Mouse (Mus musculus) forebrain, embryonic 13.5 days (tissue): ENCODE measurements at regions not wholly inside any gene's neighbourhood (a gene's known extent, or its start where the extent isn't known, plus 50 kb on each side); places are given as distances from the start of the nearest gene placed in this dataset.
A peak's percentile ranks its signal among the peaks of the same experiment; 100 is the strongest.
"Not testable (repeated sequence)": the region's sequence is repeated elsewhere in the genome, so short reads cannot be mapped to it uniquely, and the experiment has no call there.

Experiments used
- ATAC-seq: fragments of 200-750 bp; cut with Nextera tagmentation; 2 replicates; pipeline ENCODE4 v1.8.0; 2017
- H3K27ac ChIP-seq: fragments of 300-500 bp; sonication (generic); 2 replicates; pipeline ENCODE4 v1.5.1; 2015; ENCODE audit warnings: inconsistent platforms, mild to moderate bottlenecking, moderate library complexity
- H3K27me3 ChIP-seq: fragments of 300-500 bp; sonication (generic); 2 replicates; pipeline ENCODE4 v1.6.1; 2015; ENCODE audit warnings: mild to moderate bottlenecking, inconsistent platforms
- H3K36me3 ChIP-seq: fragments of 300-500 bp; sonication (generic); 2 replicates; pipeline ENCODE4 v1.6.1; 2015; ENCODE audit warnings: mild to moderate bottlenecking, inconsistent platforms; ENCODE audit not compliant: poor library complexity, severe bottlenecking
- H3K4me1 ChIP-seq: fragments of 300-500 bp; sonication (generic); 2 replicates; pipeline ENCODE4 v1.6.1; 2015; ENCODE audit warnings: inconsistent platforms
- H3K4me2 ChIP-seq: fragments of 300-500 bp; sonication (generic); 2 replicates; pipeline ENCODE4 v1.6.1; 2015; ENCODE audit warnings: inconsistent platforms, mild to moderate bottlenecking, moderate library complexity
- H3K4me3 ChIP-seq: fragments of 300-500 bp; sonication (generic); 2 replicates; pipeline ENCODE4 v1.5.1; 2015; ENCODE audit warnings: mild to moderate bottlenecking, inconsistent platforms
- H3K9ac ChIP-seq: fragments of 300-500 bp; sonication (generic); 2 replicates; pipeline ENCODE4 v1.6.1; 2015; ENCODE audit warnings: mild to moderate bottlenecking, inconsistent platforms
- H3K9me3 ChIP-seq: fragments of 300-500 bp; sonication (generic); replicated peaks from 2 replicates; pipeline ENCODE4 v1.6.1; 2016; ENCODE audit warnings: inconsistent platforms
- WGBS: fragments of 180-500 bp; shearing (Covaris S2); methylation state at CpG from one replicate; pipeline ENCODE4 v1.1.7; 2015; 5-methylcytosine and 5-hydroxymethylcytosine counted together

- not testable (repeated sequence) for H3K9me3 ChIP-seq, H3K27ac ChIP-seq, H3K4me1 ChIP-seq, H3K27me3 ChIP-seq, ATAC-seq, H3K4me3 ChIP-seq, H3K4me2 ChIP-seq, H3K9ac ChIP-seq, H3K36me3 ChIP-seq
- WGBS, result 81% methylated on average over 16 of the region's 16 CpGs
These were observed 834.1 kb upstream of the Snrpn start for GRCm38 (mm10) chr7:60974116-60974515.

GRCm38 (mm10) chr7:60961188-60961587 is 821.2 kb upstream of the Snrpn start:
- Histone ChIP-seq H3K4me2 (no peak overlapping the region), H3K9ac (no peak overlapping the region), H3K9me3 (no peaks in the 10 kb centered on the region), H3K36me3 (no peaks in the 10 kb centered on the region), H3K27ac (no peak overlapping the region), H3K27me3 (no peaks in the 10 kb centered on the region), H3K4me1 (no peaks in the 10 kb centered on the region), H3K4me3 (no peak overlapping the region)
- ATAC-seq, result no peak; the same call in 1 of the 2 replicates
- 63% methylated on average over 4 of the region's 4 CpGs for WGBS

GRCm38 (mm10) chr7:60939764-60940457 is 799.9 kb upstream of the Snrpn start:
- no peaks in the 10 kb centered on the region for H3K36me3 ChIP-seq

More at GRCm38 (mm10) chr7:60939764-60940457, 799.9 kb upstream of the Snrpn start:
- Histone ChIP-seq H3K4me2 (no peak overlapping the region), H3K9me3 (no peaks in the 10 kb centered on the region), H3K4me1 (no peaks in the 10 kb centered on the region), H3K4me3 (no peak overlapping the region), H3K9ac (no peak overlapping the region), H3K27me3 (no peaks in the 10 kb centered on the region), H3K27ac (no peak overlapping the region)
- 59% methylated on average over 3 of the region's 3 CpGs for WGBS
- peak; percentile 77 for ATAC-seq
